In the genomic region with DNA sequence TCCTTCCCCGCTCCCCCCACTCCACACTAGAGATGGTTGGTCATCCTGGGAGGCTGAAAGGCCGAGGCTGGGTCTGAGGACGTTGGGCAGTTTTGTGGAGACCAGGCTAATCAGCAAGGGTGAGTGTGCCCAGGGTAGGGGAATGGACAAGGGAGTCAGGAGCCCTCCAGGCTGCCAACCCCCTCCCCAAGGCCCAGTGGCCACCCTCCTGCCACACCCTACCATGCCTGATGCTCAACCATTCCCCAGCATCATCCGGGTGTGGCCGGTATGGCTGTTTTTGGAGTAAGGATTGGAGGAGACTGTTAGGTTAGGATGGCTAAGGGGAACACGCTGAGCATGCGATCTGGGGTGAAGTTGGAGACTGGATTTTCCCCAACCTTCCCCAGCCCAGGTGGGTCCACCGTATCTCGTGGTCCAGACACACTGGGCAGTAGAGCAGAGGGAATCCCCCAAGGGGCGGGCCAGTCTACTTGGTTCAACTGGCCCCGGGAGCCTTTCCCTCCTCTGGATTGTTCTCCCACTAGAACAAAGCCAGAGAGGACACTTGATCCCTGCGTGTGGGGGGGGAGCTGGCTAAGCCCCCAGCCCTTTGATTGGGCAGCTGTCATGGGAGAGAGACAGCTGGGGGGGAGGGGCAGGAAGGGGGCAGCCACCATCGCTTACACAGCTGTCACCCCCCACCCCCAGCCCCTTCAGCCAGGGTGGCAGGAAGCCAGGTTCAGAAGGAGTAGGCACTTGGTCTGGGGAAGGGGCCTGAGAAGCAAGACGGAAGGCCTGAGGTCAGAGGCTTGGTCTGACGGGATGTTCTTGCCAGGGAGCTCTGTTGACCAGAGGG, we compare ENCODE assay signal across 8 mouse cellular contexts. TPM values are rescaled to one million over a fixed set of nuclear protein-coding genes. Genes with fewer than 3 reads are reported as not detected.
DNase-seq lines count a peak whose midpoint lies in the region; ATAC-seq and TF ChIP-seq lines count a peak whose summit lies in the region.

No protein-coding gene starts in this region.

- TF ChIP-seq POLR2A in myocyte (IDR thresholded peaks at IDR 0.05; ENCODE audit: insufficient read length, low read depth): peak; percentile 34

- ATAC-seq in kidney, postnatal 0 days (replicated peaks; ENCODE audit: low FRiP score, low read depth): no peak

- no peaks in the 10 kb centered on the region for H3K36me3 ChIP-seq in kidney, postnatal 0 days (ENCODE audit: insufficient read depth, low read length)
- peaks cover 56% of the 10 kb centered on the region for H3K36me3 ChIP-seq in hindbrain, embryonic 10.5 days
- peaks cover 8% of the 10 kb centered on the region for H3K36me3 ChIP-seq in myocyte (ENCODE audit: control insufficient read depth, insufficient read depth)

- peak overlapping the region; percentile 25; the same call in 1 of the 2 replicates for H3K27ac ChIP-seq in kidney, postnatal 0 days
- H3K27ac ChIP-seq in hindbrain, embryonic 10.5 days: peak overlapping the region; percentile 97

- H3K27me3 ChIP-seq in kidney, postnatal 0 days (ENCODE audit: insufficient read depth, low read length): no peaks in the 10 kb centered on the region
- H3K27me3 ChIP-seq in hindbrain, embryonic 10.5 days (ENCODE audit: insufficient read depth, poor library complexity, severe bottlenecking): no peaks in the 10 kb centered on the region
- no peaks in the 10 kb centered on the region for H3K27me3 ChIP-seq in myocyte (ENCODE audit: control insufficient read depth, insufficient read depth, insufficient read length)

- DNase-seq in kidney, postnatal 0 days (ENCODE audit: low spot score): peak; percentile 71
- DNase-seq in kidney, adult 11 months: no peak
- DNase-seq in embryo, embryonic 10 days (ENCODE audit: low spot score): peak; percentile 82
- DNase-seq in hindbrain, embryonic 10.5 days (ENCODE audit: low spot score): peak; percentile 80
- DNase-seq in spleen, postnatal 14 days (ENCODE audit: low spot score in 2 of 2): no peak
- no peak for DNase-seq in left cerebral cortex, adult 11 months (ENCODE audit: low spot score)
- DNase-seq in frontal cortex, postnatal 10 days (ENCODE audit: low spot score in 2 of 2): no peak

- H3K79me2 ChIP-seq in myocyte (ENCODE audit: control insufficient read depth, insufficient read depth): peaks cover 63% of the 10 kb centered on the region

- no peak overlapping the region for H3K4me3 ChIP-seq in kidney, postnatal 0 days (replicated peaks; ENCODE audit: low read depth, low read length)
- peak overlapping the region; percentile 91 for H3K4me3 ChIP-seq in hindbrain, embryonic 10.5 days
- H3K4me3 ChIP-seq in myocyte: peak overlapping the region; percentile 75

- peaks cover 42% of the 10 kb centered on the region for H3K4me1 ChIP-seq in kidney, postnatal 0 days (replicated peaks; ENCODE audit: insufficient read depth, low read length)
- H3K4me1 ChIP-seq in hindbrain, embryonic 10.5 days (replicated peaks): peaks cover 91% of the 10 kb centered on the region

- H3K9me3 ChIP-seq in kidney, postnatal 0 days (replicated peaks; ENCODE audit: low read length): no peaks in the 10 kb centered on the region
- H3K9me3 ChIP-seq in hindbrain, embryonic 10.5 days: no peaks in the 10 kb centered on the region

- H3ac ChIP-seq in myocyte (ENCODE audit: control insufficient read depth, insufficient read length): peak overlapping the region; percentile 50

- whole genome bisulfite sequencing in kidney, postnatal 0 days: 35% methylated on average over 15 of the region's 15 CpGs
- 27% methylated on average over 15 of the region's 15 CpGs for WGBS in hindbrain, embryonic 10.5 days

- 0 out of 2 replicates have a peak overlapping the region, but pooled peaks have one; percentile 31 for H3K9ac ChIP-seq in kidney, postnatal 0 days (ENCODE audit: low read depth, low read length)

- H3K4me2 ChIP-seq in kidney, postnatal 0 days (ENCODE audit: low read length): peak overlapping the region; percentile 90
- peak overlapping the region; percentile 95 for H3K4me2 ChIP-seq in myocyte (ENCODE audit: low read depth)

- TF ChIP-seq CTCF in kidney, postnatal 0 days (IDR thresholded peaks at IDR 0.05; ENCODE audit: low read depth): no peak

TF ChIP-seq in myocyte, 11 proteins besides CTCF, POLR2A, EP300 and RAD21:
- TF ChIP-seq MYOG (IDR thresholded peaks at IDR 0.05; ENCODE audit: control insufficient read depth in 1 of 3, insufficient read depth in 1 of 3, insufficient read length in 2 of 3, low read depth in 2 of 3) (peak; percentile 18 to 97 (median 86)), REST (IDR thresholded peaks at IDR 0.05; ENCODE audit: insufficient read depth, insufficient read length) (no peak), SRF (IDR thresholded peaks at IDR 0.05; ENCODE audit: control insufficient read depth, insufficient read length, low read depth) (no peak), MYOD1 (IDR thresholded peaks at IDR 0.05; ENCODE audit: control insufficient read depth in 1 of 3, insufficient read length in 2 of 3, low read depth in 2 of 3) (peak in 2 of 3 experiments; percentile 92 to 96), POLR2AphosphoS2 (IDR thresholded peaks at IDR 0.05; ENCODE audit: insufficient read length, low read depth) (peak; percentile 38), TCF12 (IDR thresholded peaks at IDR 0.05; ENCODE audit: insufficient read depth, poor library complexity, severe bottlenecking) (peak; percentile 71), MAX (IDR thresholded peaks at IDR 0.05; ENCODE audit: low read depth) (no peak), TCF3 (IDR thresholded peaks at IDR 0.05; ENCODE audit: insufficient read length, low read depth) (peak; percentile 54), E2F4 (IDR thresholded peaks at IDR 0.05; ENCODE audit: insufficient read depth) (no peak), CEBPB (IDR thresholded peaks at IDR 0.05; ENCODE audit: insufficient read depth, poor library complexity, severe bottlenecking) (no peak)

RNA-seq across cellular contexts. Expression of a gene that starts 3.5 kb away (rescaled TPM):
- polyA plus RNA-seq in kidney, postnatal 0 days (2015; fragmentation: Nextera tagmentation; extraction: Ambion mirVana): 78.6 and 79.7 TPM in 2 replicates
- 395 and 430 TPM in 2 replicates for polyA plus RNA-seq in hindbrain, embryonic 10.5 days (2016; fragmentation: Nextera tagmentation; extraction: Ambion mirVana)
- 274 TPM for polyA plus RNA-seq in myocyte (2012; fragmentation: generic; extraction: Trizol)

RNA-seq across cellular contexts. Expression of a gene that starts 9.1 kb away (rescaled TPM):
- polyA plus RNA-seq in kidney, postnatal 0 days (2015; fragmentation: Nextera tagmentation; extraction: Ambion mirVana): 57.0 and 60.8 TPM in 2 replicates
- 39.7 and 41.9 TPM in 2 replicates for polyA plus RNA-seq in hindbrain, embryonic 10.5 days (2016; fragmentation: Nextera tagmentation; extraction: Ambion mirVana)
- polyA plus RNA-seq in myocyte (2012; fragmentation: generic; extraction: Trizol): 19.2 TPM

RNA-seq across cellular contexts. Expression of a gene that starts 9.2 kb away (rescaled TPM):
- polyA plus RNA-seq in kidney, postnatal 0 days (2015; fragmentation: Nextera tagmentation; extraction: Ambion mirVana): 0.52 and 0.91 TPM in 2 replicates
- polyA plus RNA-seq in hindbrain, embryonic 10.5 days (2016; fragmentation: Nextera tagmentation; extraction: Ambion mirVana): 0.10 and 0.17 TPM in 2 replicates
- 0.46 TPM for polyA plus RNA-seq in myocyte (2012; fragmentation: generic; extraction: Trizol)

RNA-seq across cellular contexts. Expression of a gene that starts 9.3 kb away (rescaled TPM):
- 72.8 and 75.2 TPM in 2 replicates for polyA plus RNA-seq in kidney, postnatal 0 days (2015; fragmentation: Nextera tagmentation; extraction: Ambion mirVana)
- 5.7 and 6.0 TPM in 2 replicates for polyA plus RNA-seq in hindbrain, embryonic 10.5 days (2016; fragmentation: Nextera tagmentation; extraction: Ambion mirVana)
- 4.2 TPM for polyA plus RNA-seq in myocyte (2012; fragmentation: generic; extraction: Trizol)

RNA-seq across cellular contexts. Expression of a gene that starts 18.4 kb away (rescaled TPM):
- 62.9 and 67.0 TPM in 2 replicates for polyA plus RNA-seq in kidney, postnatal 0 days (2015; fragmentation: Nextera tagmentation; extraction: Ambion mirVana)
- polyA plus RNA-seq in hindbrain, embryonic 10.5 days (2016; fragmentation: Nextera tagmentation; extraction: Ambion mirVana): 36.7 and 37.0 TPM in 2 replicates
- polyA plus RNA-seq in myocyte (2012; fragmentation: generic; extraction: Trizol): 18.1 TPM

Comparison
In these comparisons a context has a peak if more than half of its experiments do, and no peak if none do; other contexts are left out.
1. DNase-seq: peak in kidney, postnatal 0 days (single experiment), embryo, embryonic 10 days (single experiment) and hindbrain, embryonic 10.5 days (single experiment); none in kidney, adult 11 months (single experiment), spleen, postnatal 14 days (0 of 2), left cerebral cortex, adult 11 months (single experiment) and frontal cortex, postnatal 10 days (0 of 2).